Mouse (Mus musculus) spleen, postnatal 36 days (tissue): ENCODE data around the gene Eif1b.
A peak's percentile ranks its signal among the peaks of the same experiment; 100 is the strongest.

ENCODE experiments used
- DNase-seq, 2 experiments: peaks; one replicate each; pipeline ENCODE4 v3.0.0; 2022; ENCODE audit warnings: low spot score in 2 of 2, mixed read lengths in 1 of 2

Gene Eif1b

GRCm38 (mm10) chr9:120492010-120492399 lies at the start of gene Eif1b:
Eif1b (plus strand) TSS chr9:120492232.
- DNase-seq = peak in 1 of 2 experiments; percentile 15

- DNase-seq = no peak
Measured at GRCm38 (mm10) chr9:120444642-120445041, 47.4 kb upstream of the Eif1b start.

- DNase-seq = no peak
Measured at GRCm38 (mm10) chr9:120449696-120450329, 42.2 kb upstream of the Eif1b start.

GRCm38 (mm10) chr9:120455768-120456655 lies 36.0 kb upstream of the Eif1b start:
- no peak for DNase-seq

- no peak for DNase-seq
Measured at GRCm38 (mm10) chr9:120470431-120470830, 21.6 kb upstream of the Eif1b start.

- no peak for DNase-seq
Measured at GRCm38 (mm10) chr9:120481644-120482043, 10.4 kb upstream of the Eif1b start.

GRCm38 (mm10) chr9:120482382-120482781 lies 9.7 kb upstream of the Eif1b start:
- DNase-seq = no peak

GRCm38 (mm10) chr9:120483101-120483500 lies 8.9 kb upstream of the Eif1b start:
- DNase-seq = no peak

- no peak for DNase-seq
Measured at GRCm38 (mm10) chr9:120487076-120487475, 5.0 kb upstream of the Eif1b start.

- DNase-seq = no peak
Measured at GRCm38 (mm10) chr9:120491509-120491908, 523 bp upstream of the Eif1b start.

- peak; percentile 77 to 79 for DNase-seq
Measured at GRCm38 (mm10) chr9:120492400-120493351, 644 bp downstream of the Eif1b start.

- DNase-seq = no peak
Measured at GRCm38 (mm10) chr9:120493781-120494180, 1.7 kb downstream of the Eif1b start.

- DNase-seq = peak; percentile 40 to 48
Measured at GRCm38 (mm10) chr9:120496691-120497090, 4.7 kb downstream of the Eif1b start.

- no peak for DNase-seq
Measured at GRCm38 (mm10) chr9:120497983-120498382, 6.0 kb downstream of the Eif1b start.

- no peak for DNase-seq
Measured at GRCm38 (mm10) chr9:120501191-120501902, 9.3 kb downstream of the Eif1b start.

GRCm38 (mm10) chr9:120502013-120502412 lies 10.0 kb downstream of the Eif1b start:
- DNase-seq = peak; percentile 35 to 58

GRCm38 (mm10) chr9:120504423-120504822 lies 12.4 kb downstream of the Eif1b start:
- DNase-seq = no peak

- no peak for DNase-seq
Measured at GRCm38 (mm10) chr9:120511781-120512180, 19.7 kb downstream of the Eif1b start.

GRCm38 (mm10) chr9:120516720-120517119 lies 24.7 kb downstream of the Eif1b start:
- no peak for DNase-seq

- no peak for DNase-seq
Measured at GRCm38 (mm10) chr9:120518946-120519345, 26.9 kb downstream of the Eif1b start.

GRCm38 (mm10) chr9:120519469-120520125 lies 27.6 kb downstream of the Eif1b start:
- DNase-seq = no peak
